Mouse (Mus musculus): ENCODE measurements around the gene Theg. TPM values are rescaled to one million over a fixed set of nuclear protein-coding genes. Genes with fewer than 3 reads are reported as not detected.
A peak's percentile ranks its signal among the peaks of the same experiment; 100 is the strongest.

The Theg gene
- polyA plus RNA-seq, 1 experiment from 2014 or later = not detected

DNA sequence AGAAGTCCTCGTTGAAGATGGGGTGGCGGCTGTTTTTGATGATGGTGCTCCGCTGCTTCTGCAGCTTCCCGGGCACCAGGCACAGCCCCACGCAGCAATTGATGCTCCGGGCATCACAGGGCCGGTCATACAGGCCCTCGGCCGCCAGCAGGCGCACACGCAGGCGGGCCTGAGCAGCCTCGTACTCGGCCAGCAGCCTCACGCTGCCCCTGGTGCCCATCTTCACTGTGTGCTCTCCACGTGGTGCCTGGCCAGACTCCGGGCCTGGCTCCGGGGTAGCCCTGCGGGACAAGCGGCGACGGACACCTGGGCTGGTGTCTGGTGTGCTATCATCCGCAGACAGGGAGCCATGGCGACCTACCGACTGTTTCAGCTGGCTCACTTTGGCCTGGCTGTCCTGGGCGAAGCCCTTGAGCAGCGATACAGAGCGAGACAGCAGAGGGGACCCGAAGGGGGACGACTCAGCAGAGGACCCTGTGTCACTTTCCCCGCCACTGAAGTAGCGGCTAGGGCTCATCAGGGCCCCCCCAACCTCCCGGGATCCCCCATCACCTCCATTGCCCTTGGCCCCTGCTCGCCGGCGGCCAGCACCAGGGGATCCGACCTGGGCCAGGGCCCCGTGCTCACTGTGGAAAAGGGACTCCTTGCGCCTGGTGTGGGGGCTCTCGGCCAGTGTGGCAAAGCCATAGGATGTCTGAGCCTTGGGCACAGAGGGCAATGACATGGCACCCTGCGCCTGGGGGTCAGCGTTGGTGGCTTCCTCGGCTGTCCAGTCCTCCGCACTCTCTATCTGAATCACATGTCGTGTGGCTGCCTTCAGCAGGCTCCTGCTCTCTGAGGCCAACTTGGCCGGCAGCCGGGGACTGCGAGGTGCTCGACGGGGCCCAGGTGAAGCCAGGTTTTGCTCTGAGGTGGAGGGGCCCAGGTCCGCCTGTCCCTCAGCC, 25.3 kb upstream of the Theg start:
- Histone ChIP-seq H3K4me2 (replicated peaks; ENCODE audit: low read depth) (peak overlapping the region; percentile 5; the same call in 1 of the 2 replicates), H3K9me3 (ENCODE audit: control insufficient read depth, low read length) (no peaks in the 10 kb centered on the region), H3K36me3 (ENCODE audit: control insufficient read depth, insufficient read depth, low read length) (no peaks in the 10 kb centered on the region), H3K4me3 (ENCODE audit: low read depth, low read length) (no peak overlapping the region), H3K9ac (ENCODE audit: low read length) (no peak overlapping the region), H3K27ac (replicated peaks) (no peak overlapping the region), H3K27me3 (ENCODE audit: control insufficient read depth, insufficient read depth, low read length) (peaks cover 8% of the 10 kb centered on the region; the same call in 1 of the 2 replicates), H3K4me1 (replicated peaks; ENCODE audit: control insufficient read depth, insufficient read depth) (peaks cover 3% of the 10 kb centered on the region; the same call in 1 of the 2 replicates)
- DNase-seq (ENCODE audit: low spot score) = peak; percentile 43
- no peak for ATAC-seq (ENCODE audit: low FRiP score, low TSS enrichment)
- WGBS = 18% methylated on average over 51 of the region's 51 CpGs
- no peak for TF ChIP-seq EP300 (optimal IDR thresholded peaks at IDR 0.05)
- peak; percentile 67 for TF ChIP-seq CTCF (IDR thresholded peaks at IDR 0.05; ENCODE audit: low read depth)

GRCm38 (mm10) chr10:79611296-79611695, 24.2 kb upstream of the Theg start:
- H3K9ac ChIP-seq (ENCODE audit: low read length) = no peak overlapping the region
- H3K4me2 ChIP-seq (replicated peaks; ENCODE audit: low read depth) = no peak overlapping the region
- WGBS = 52% methylated on average over 5 of the region's 5 CpGs
- H3K4me1 ChIP-seq (replicated peaks; ENCODE audit: control insufficient read depth, insufficient read depth) = peaks cover 3% of the 10 kb centered on the region; the same call in 1 of the 2 replicates
- ATAC-seq (ENCODE audit: low FRiP score, low TSS enrichment) (no peak), DNase-seq (ENCODE audit: low spot score) (no peak)
- H3K27me3 ChIP-seq (ENCODE audit: control insufficient read depth, insufficient read depth, low read length) = peaks cover 8% of the 10 kb centered on the region; the same call in 1 of the 2 replicates
- H3K4me3 ChIP-seq (ENCODE audit: low read depth, low read length) = no peak overlapping the region
- no peaks in the 10 kb centered on the region for H3K36me3 ChIP-seq (ENCODE audit: control insufficient read depth, insufficient read depth, low read length)
- no peaks in the 10 kb centered on the region for H3K9me3 ChIP-seq (ENCODE audit: control insufficient read depth, low read length)
- TF ChIP-seq EP300 (optimal IDR thresholded peaks at IDR 0.05) (no peak), CTCF (IDR thresholded peaks at IDR 0.05; ENCODE audit: low read depth) (no peak)
- H3K27ac ChIP-seq (replicated peaks) = no peak overlapping the region

GRCm38 (mm10) chr10:79609276-79609675, 22.1 kb upstream of the Theg start:
- Histone ChIP-seq H3K4me2 (replicated peaks; ENCODE audit: low read depth) (no peak overlapping the region), H3K4me1 (replicated peaks; ENCODE audit: control insufficient read depth, insufficient read depth) (peaks cover 3% of the 10 kb centered on the region; the same call in 1 of the 2 replicates), H3K9ac (ENCODE audit: low read length) (no peak overlapping the region), H3K4me3 (ENCODE audit: low read depth, low read length) (no peak overlapping the region), H3K27ac (replicated peaks) (no peak overlapping the region), H3K36me3 (ENCODE audit: control insufficient read depth, insufficient read depth, low read length) (no peaks in the 10 kb centered on the region), H3K27me3 (ENCODE audit: control insufficient read depth, insufficient read depth, low read length) (peaks cover 8% of the 10 kb centered on the region; the same call in 1 of the 2 replicates), H3K9me3 (ENCODE audit: control insufficient read depth, low read length) (no peaks in the 10 kb centered on the region)
- DNase-seq (ENCODE audit: low spot score) (no peak), ATAC-seq (ENCODE audit: low FRiP score, low TSS enrichment) (no peak)
- no peak for TF ChIP-seq EP300 (optimal IDR thresholded peaks at IDR 0.05)
- TF ChIP-seq CTCF (IDR thresholded peaks at IDR 0.05; ENCODE audit: low read depth) = no peak
- 82% methylated on average over 3 of the region's 3 CpGs for WGBS

GRCm38 (mm10) chr10:79607892-79608291, 20.8 kb upstream of the Theg start:
- Histone ChIP-seq H3K4me2 (replicated peaks; ENCODE audit: low read depth) (no peak overlapping the region), H3K36me3 (ENCODE audit: control insufficient read depth, insufficient read depth, low read length) (no peaks in the 10 kb centered on the region), H3K27me3 (ENCODE audit: control insufficient read depth, insufficient read depth, low read length) (peaks cover 3% of the 10 kb centered on the region; the same call in 1 of the 2 replicates), H3K9me3 (ENCODE audit: control insufficient read depth, low read length) (no peaks in the 10 kb centered on the region), H3K4me1 (replicated peaks; ENCODE audit: control insufficient read depth, insufficient read depth) (no peaks in the 10 kb centered on the region), H3K9ac (ENCODE audit: low read length) (no peak overlapping the region), H3K4me3 (ENCODE audit: low read depth, low read length) (no peak overlapping the region), H3K27ac (replicated peaks) (no peak overlapping the region)
- WGBS = 29% methylated on average over 2 of the region's 2 CpGs
- peak; percentile 58 for DNase-seq (ENCODE audit: low spot score)
- TF ChIP-seq CTCF (IDR thresholded peaks at IDR 0.05; ENCODE audit: low read depth) (no peak), EP300 (optimal IDR thresholded peaks at IDR 0.05) (no peak)
- ATAC-seq (ENCODE audit: low FRiP score, low TSS enrichment) = peak; percentile 78

DNA sequence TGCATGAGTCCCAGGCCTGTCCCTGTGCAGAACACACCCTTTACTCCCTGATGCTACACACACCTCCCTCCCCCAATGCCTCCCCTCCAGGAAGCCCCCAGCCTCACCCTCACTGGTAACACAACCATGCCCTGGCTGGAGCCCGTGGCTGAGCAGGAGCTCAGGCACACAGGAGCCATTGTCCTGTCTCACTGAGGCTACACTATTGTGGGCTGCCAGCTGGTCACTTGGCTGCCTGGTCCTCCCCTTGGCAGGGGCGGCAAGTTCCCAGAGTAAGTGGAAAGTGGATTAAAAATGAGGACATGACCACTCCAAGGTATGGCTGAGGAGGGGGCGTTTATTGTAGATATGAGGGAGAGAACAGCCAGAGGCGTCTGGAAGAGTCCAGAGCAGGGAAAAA, 19.4 kb upstream of the Theg start:
- no peak for ATAC-seq (ENCODE audit: low FRiP score, low TSS enrichment)
- H3K4me3 ChIP-seq (ENCODE audit: low read depth, low read length) = no peak overlapping the region
- no peak overlapping the region for H3K4me2 ChIP-seq (replicated peaks; ENCODE audit: low read depth)
- no peak for TF ChIP-seq CTCF (IDR thresholded peaks at IDR 0.05; ENCODE audit: low read depth)
- TF ChIP-seq EP300 (optimal IDR thresholded peaks at IDR 0.05) = no peak
- DNase-seq (ENCODE audit: low spot score) = no peak
- H3K9ac ChIP-seq (ENCODE audit: low read length) = no peak overlapping the region
- no peak overlapping the region for H3K27ac ChIP-seq (replicated peaks)
- H3K9me3 ChIP-seq (ENCODE audit: control insufficient read depth, low read length) = no peaks in the 10 kb centered on the region
- no peaks in the 10 kb centered on the region for H3K27me3 ChIP-seq (ENCODE audit: control insufficient read depth, insufficient read depth, low read length)
- no peaks in the 10 kb centered on the region for H3K4me1 ChIP-seq (replicated peaks; ENCODE audit: control insufficient read depth, insufficient read depth)
- no peaks in the 10 kb centered on the region for H3K36me3 ChIP-seq (ENCODE audit: control insufficient read depth, insufficient read depth, low read length)
- 62% methylated on average over 4 of the region's 4 CpGs for WGBS

- no peak for DNase-seq (ENCODE audit: low spot score)
- Histone ChIP-seq H3K27ac (replicated peaks) (no peak overlapping the region), H3K9ac (ENCODE audit: low read length) (no peak overlapping the region), H3K27me3 (ENCODE audit: control insufficient read depth, insufficient read depth, low read length) (no peaks in the 10 kb centered on the region), H3K4me2 (replicated peaks; ENCODE audit: low read depth) (no peak overlapping the region), H3K4me3 (ENCODE audit: low read depth, low read length) (no peak overlapping the region), H3K9me3 (ENCODE audit: control insufficient read depth, low read length) (no peaks in the 10 kb centered on the region), H3K36me3 (ENCODE audit: control insufficient read depth, insufficient read depth, low read length) (no peaks in the 10 kb centered on the region), H3K4me1 (replicated peaks; ENCODE audit: control insufficient read depth, insufficient read depth) (no peaks in the 10 kb centered on the region)
- TF ChIP-seq CTCF (IDR thresholded peaks at IDR 0.05; ENCODE audit: low read depth) (no peak), EP300 (optimal IDR thresholded peaks at IDR 0.05) (no peak)
- no peak for ATAC-seq (ENCODE audit: low FRiP score, low TSS enrichment)
- WGBS = 65% methylated on average over 4 of the region's 4 CpGs
Observed at GRCm38 (mm10) chr10:79597936-79598230, 10.8 kb upstream of the Theg start.
